Mouse (Mus musculus) embryonic facial prominence, embryonic 10.5 days (tissue): Measurements from ENCODE around the gene Ggta1. TPM values are rescaled to one million over a fixed set of nuclear protein-coding genes. Genes with fewer than 3 reads are reported as not detected.

ENCODE experiments used
- DNase-seq: peaks from one replicate; pipeline ENCODE4 v3.0.0-alpha.2; 2017; ENCODE audit warnings: low spot score
- H3K27ac ChIP-seq: fragments of 300-500 bp; sonication (generic); replicated peaks from 2 replicates; pipeline ENCODE4 v1.5.1; 2016; ENCODE audit warnings: mild to moderate bottlenecking
- H3K27me3 ChIP-seq: fragments of 300-500 bp; sonication (generic); replicated peaks from 2 replicates; pipeline ENCODE4 v1.6.1; 2016; ENCODE audit warnings: low read depth, mild to moderate bottlenecking; ENCODE audit not compliant: poor library complexity, severe bottlenecking
- H3K36me3 ChIP-seq: fragments of 300-500 bp; sonication (generic); replicated peaks from 2 replicates; pipeline ENCODE4 v1.6.1; 2016; ENCODE audit warnings: mild to moderate bottlenecking, moderate library complexity
- H3K4me1 ChIP-seq: fragments of 300-500 bp; sonication (generic); 2 replicates; pipeline ENCODE4 v1.6.1; 2016
- H3K4me3 ChIP-seq: fragments of 300-500 bp; sonication (generic); 2 replicates; pipeline ENCODE4 v1.5.1; 2016; ENCODE audit warnings: mild to moderate bottlenecking, moderate library complexity
- H3K9me3 ChIP-seq: fragments of 300-500 bp; sonication (generic); 2 replicates; pipeline ENCODE4 v1.6.1; 2016; ENCODE audit warnings: mild to moderate bottlenecking
- WGBS: fragments of 180-500 bp; shearing (Covaris S2); methylation state at CpG from one replicate; pipeline ENCODE4 v1.1.7; 2016; 5-methylcytosine and 5-hydroxymethylcytosine counted together
- polyA plus RNA-seq: library from polyadenylated mRNA; unstranded; fragments of >200 nt; fragmentation: Nextera tagmentation; extraction: Ambion mirVana; gene quantifications from 2 replicates; pipeline ENCODE4 v1.2.1, GENCODE M21; 2016

The Ggta1 gene
- polyA plus RNA-seq, 1 experiment from 2014 or later = 8.0 TPM

- Histone ChIP-seq H3K27ac (no peak overlapping the region), H3K9me3 (no peaks in the 10 kb centered on the region), H3K36me3 (no peaks in the 10 kb centered on the region), H3K4me3 (no peak overlapping the region), H3K4me1 (peaks cover 25% of the 10 kb centered on the region), H3K27me3 (no peaks in the 10 kb centered on the region)
- no peak for DNase-seq
- WGBS = 81% methylated on average over 6 of the region's 6 CpGs
Observed at GRCm38 (mm10) chr2:35441419-35441818, 21.6 kb downstream of the Ggta1 start.

- no peaks in the 10 kb centered on the region for H3K36me3 ChIP-seq
Observed at GRCm38 (mm10) chr2:35440480-35440879, 22.6 kb downstream of the Ggta1 start.

GRCm38 (mm10) chr2:35437796-35438195, 25.2 kb downstream of the Ggta1 start:
- H3K4me3 ChIP-seq = no peak overlapping the region
- no peak for DNase-seq
- H3K9me3 ChIP-seq = no peaks in the 10 kb centered on the region
- WGBS = 90% methylated on average over 2 of the region's 2 CpGs
- no peaks in the 10 kb centered on the region for H3K27me3 ChIP-seq
- H3K36me3 ChIP-seq = no peaks in the 10 kb centered on the region
- H3K27ac ChIP-seq = no peak overlapping the region
- peaks cover 22% of the 10 kb centered on the region for H3K4me1 ChIP-seq

More at GRCm38 (mm10) chr2:35440480-35440879, 22.6 kb downstream of the Ggta1 start:
- H3K4me3 ChIP-seq = no peak overlapping the region
- H3K27ac ChIP-seq = no peak overlapping the region
- no peak for DNase-seq
- no peaks in the 10 kb centered on the region for H3K9me3 ChIP-seq
- 90% methylated on average over 3 of the region's 3 CpGs for WGBS
- peaks cover 16% of the 10 kb centered on the region for H3K4me1 ChIP-seq
- H3K27me3 ChIP-seq = no peaks in the 10 kb centered on the region

- WGBS = 81% methylated on average over 6 of the region's 6 CpGs
- Histone ChIP-seq H3K27me3 (no peaks in the 10 kb centered on the region), H3K9me3 (no peaks in the 10 kb centered on the region), H3K27ac (0 out of 2 replicates have a peak overlapping the region, but pooled peaks have one; percentile 4), H3K4me1 (peaks cover 38% of the 10 kb centered on the region), H3K4me3 (no peak overlapping the region), H3K36me3 (no peaks in the 10 kb centered on the region)
- no peak for DNase-seq
Observed at GRCm38 (mm10) chr2:35434576-35435123, 28.4 kb downstream of the Ggta1 start.

GRCm38 (mm10) chr2:35433428-35433827, 29.6 kb downstream of the Ggta1 start:
- WGBS = 49% methylated on average over 4 of the region's 4 CpGs
- H3K27ac ChIP-seq = peak overlapping the region; percentile 52
- no peak for DNase-seq
- H3K9me3 ChIP-seq = no peaks in the 10 kb centered on the region
- H3K4me3 ChIP-seq = no peak overlapping the region
- H3K36me3 ChIP-seq = no peaks in the 10 kb centered on the region
- H3K27me3 ChIP-seq = no peaks in the 10 kb centered on the region
- peaks cover 49% of the 10 kb centered on the region for H3K4me1 ChIP-seq

GRCm38 (mm10) chr2:35432472-35432871, 30.6 kb downstream of the Ggta1 start:
- Histone ChIP-seq H3K4me1 (peaks cover 58% of the 10 kb centered on the region), H3K4me3 (no peak overlapping the region), H3K9me3 (no peaks in the 10 kb centered on the region), H3K27me3 (no peaks in the 10 kb centered on the region), H3K36me3 (no peaks in the 10 kb centered on the region), H3K27ac (peak overlapping the region; percentile 52)
- 36% methylated on average over 7 of the region's 7 CpGs for WGBS
- no peak for DNase-seq

GRCm38 (mm10) chr2:35432011-35432410, 31.0 kb downstream of the Ggta1 start:
- no peak for DNase-seq
- Histone ChIP-seq H3K4me3 (no peak overlapping the region), H3K27ac (0 out of 2 replicates have a peak overlapping the region, but pooled peaks have one; percentile 32), H3K27me3 (no peaks in the 10 kb centered on the region), H3K4me1 (peaks cover 60% of the 10 kb centered on the region), H3K36me3 (no peaks in the 10 kb centered on the region), H3K9me3 (no peaks in the 10 kb centered on the region)
- WGBS = 51% methylated on average over 7 of the region's 7 CpGs

- no peak overlapping the region for H3K4me3 ChIP-seq
- H3K36me3 ChIP-seq = no peaks in the 10 kb centered on the region
- no peak overlapping the region for H3K27ac ChIP-seq
- H3K27me3 ChIP-seq = no peaks in the 10 kb centered on the region
- 85% methylated on average over 8 of the region's 8 CpGs for WGBS
- DNase-seq = no peak
- peaks cover 60% of the 10 kb centered on the region for H3K4me1 ChIP-seq
- no peaks in the 10 kb centered on the region for H3K9me3 ChIP-seq
Observed at GRCm38 (mm10) chr2:35430806-35431205, 32.2 kb downstream of the Ggta1 start.

GRCm38 (mm10) chr2:35428615-35429300, 34.3 kb downstream of the Ggta1 start:
- Histone ChIP-seq H3K9me3 (no peaks in the 10 kb centered on the region), H3K4me3 (no peak overlapping the region), H3K4me1 (peaks cover 49% of the 10 kb centered on the region), H3K27ac (no peak overlapping the region), H3K27me3 (no peaks in the 10 kb centered on the region), H3K36me3 (no peaks in the 10 kb centered on the region)
- WGBS = 65% methylated on average over 4 of the region's 4 CpGs
- DNase-seq = no peak

- Histone ChIP-seq H3K27ac (no peak overlapping the region), H3K4me3 (no peak overlapping the region), H3K36me3 (no peaks in the 10 kb centered on the region), H3K4me1 (peaks cover 37% of the 10 kb centered on the region), H3K9me3 (no peaks in the 10 kb centered on the region), H3K27me3 (no peaks in the 10 kb centered on the region)
- WGBS = 52% methylated on average over 2 of the region's 2 CpGs
- DNase-seq = no peak
Observed at GRCm38 (mm10) chr2:35427559-35427958, 35.5 kb downstream of the Ggta1 start.

- no peak overlapping the region for H3K27ac ChIP-seq
- H3K9me3 ChIP-seq = peaks cover 7% of the 10 kb centered on the region; the same call in 1 of the 2 replicates
- H3K4me1 ChIP-seq = peaks cover 15% of the 10 kb centered on the region
- DNase-seq = no peak
- 89% methylated on average over 1 of the region's 1 CpGs for WGBS
- H3K36me3 ChIP-seq = peaks cover 12% of the 10 kb centered on the region
- H3K4me3 ChIP-seq = no peak overlapping the region
- H3K27me3 ChIP-seq = no peaks in the 10 kb centered on the region
Observed at GRCm38 (mm10) chr2:35423711-35424339, 39.2 kb downstream of the Ggta1 start.

GRCm38 (mm10) chr2:35422384-35422783, 40.6 kb downstream of the Ggta1 start:
- WGBS = 92% methylated on average over 3 of the region's 3 CpGs
- DNase-seq = no peak
- Histone ChIP-seq H3K4me1 (peaks cover under 1% of the 10 kb centered on the region), H3K27ac (no peak overlapping the region), H3K9me3 (peaks cover 8% of the 10 kb centered on the region; the same call in 1 of the 2 replicates), H3K27me3 (no peaks in the 10 kb centered on the region), H3K36me3 (peaks cover 14% of the 10 kb centered on the region), H3K4me3 (no peak overlapping the region)

- Histone ChIP-seq H3K36me3 (peaks cover 14% of the 10 kb centered on the region), H3K27me3 (no peaks in the 10 kb centered on the region), H3K4me3 (no peak overlapping the region), H3K9me3 (peaks cover 8% of the 10 kb centered on the region; the same call in 1 of the 2 replicates), H3K27ac (no peak overlapping the region), H3K4me1 (no peaks in the 10 kb centered on the region)
- WGBS = 89% methylated on average over 1 of the region's 1 CpGs
- no peak for DNase-seq
Observed at GRCm38 (mm10) chr2:35420681-35421080, 42.4 kb downstream of the Ggta1 start.
